Mouse (Mus musculus): Measurements from ENCODE around the gene Pus3. TPM values are rescaled to one million over a fixed set of nuclear protein-coding genes. Genes with fewer than 3 reads are reported as not detected.

Pus3 gene
- 10 to 100 TPM; 10.7 to 12.8 (median 12.2) TPM for total RNA-seq (2022)

DNA sequence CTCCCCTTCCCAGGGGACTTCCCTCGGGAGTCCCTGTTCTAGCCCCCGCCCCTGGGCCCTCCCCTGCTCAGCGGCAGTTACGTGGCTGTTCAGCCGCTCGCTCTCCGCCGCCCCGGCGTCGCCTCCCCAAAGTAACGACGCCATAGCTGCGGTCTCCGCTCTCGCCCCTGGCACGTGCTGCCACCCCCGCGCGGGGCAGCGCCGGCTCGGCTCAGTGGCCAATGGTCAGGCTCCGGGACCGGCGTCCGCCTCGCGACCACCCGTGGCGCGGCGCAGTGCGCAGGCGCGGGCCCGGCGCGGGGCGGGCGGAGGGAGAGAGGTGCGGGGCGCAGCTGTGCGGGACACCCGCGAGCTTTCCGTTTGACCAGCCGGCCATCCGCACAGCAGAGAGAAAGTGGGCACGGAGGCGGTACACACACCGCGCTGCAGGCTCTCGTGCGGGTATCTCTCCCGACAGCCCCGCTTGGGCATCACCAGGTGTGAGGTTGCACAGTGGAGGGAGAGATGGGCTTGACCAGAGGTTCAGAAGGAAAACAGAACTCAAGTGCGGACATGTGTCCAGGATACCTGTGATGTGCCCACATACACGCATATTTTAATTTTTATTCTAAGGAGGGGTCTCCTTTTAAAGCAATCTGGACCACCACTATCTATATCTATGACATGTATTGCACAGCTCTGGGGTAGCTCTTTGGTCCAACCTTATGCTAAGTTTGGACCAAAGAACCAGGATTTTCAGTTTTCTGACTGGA, at the start of gene Pus3, which contains the start of gene Ddx25:
Gene Pus3 (plus strand): TSS at position 339 of the 752 bp plus-strand sequence.
Gene Ddx25 (minus strand): TSS at position 272 of the 752 bp plus-strand sequence.
- DNase-seq (ENCODE audit: low spot score in 2 of 2): peak; percentile 56 to 69

DNA sequence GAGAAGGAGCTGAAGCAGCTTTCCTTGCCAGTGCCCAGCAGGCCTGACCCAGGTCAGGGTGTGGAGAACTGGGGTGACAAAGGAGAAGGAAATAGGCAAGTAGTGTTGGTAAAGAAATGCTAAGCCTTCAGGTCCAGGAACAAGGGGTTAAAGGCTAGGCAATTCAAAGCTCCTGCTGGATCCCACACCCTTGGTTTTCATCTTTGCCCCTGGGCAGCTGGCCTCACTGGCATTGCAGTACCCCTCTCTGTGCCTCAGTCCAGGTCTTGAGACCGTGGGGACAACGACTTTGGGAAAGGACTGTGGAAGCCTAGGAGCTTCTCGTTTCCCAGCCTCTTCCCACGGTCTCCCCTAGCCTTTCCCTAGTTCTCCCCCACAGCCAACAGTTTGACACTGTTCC, 44.5 kb upstream of the Pus3 start:
- no peak for DNase-seq (ENCODE audit: low spot score in 2 of 2)

DNA sequence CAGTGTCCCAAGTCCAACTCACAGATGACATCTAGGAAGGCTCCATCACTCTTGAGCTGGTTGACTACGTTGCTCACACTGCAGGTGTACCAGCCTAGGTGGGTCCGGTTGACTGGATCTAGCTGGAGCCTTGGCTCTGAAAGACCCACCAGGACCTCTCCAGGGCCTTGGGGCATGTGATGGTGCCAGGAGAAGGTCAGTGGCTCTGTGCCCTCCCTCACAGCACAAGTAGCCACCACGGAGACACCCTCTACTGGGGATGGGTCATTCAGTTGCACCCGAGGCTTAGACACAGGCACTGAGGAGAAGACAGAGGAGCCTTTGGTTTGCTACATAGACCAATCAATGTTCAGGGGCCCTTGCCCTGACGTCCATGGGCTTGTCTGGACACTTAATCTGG, 42.2 kb upstream of the Pus3 start:
- DNase-seq (ENCODE audit: low spot score in 2 of 2): no peak

DNA sequence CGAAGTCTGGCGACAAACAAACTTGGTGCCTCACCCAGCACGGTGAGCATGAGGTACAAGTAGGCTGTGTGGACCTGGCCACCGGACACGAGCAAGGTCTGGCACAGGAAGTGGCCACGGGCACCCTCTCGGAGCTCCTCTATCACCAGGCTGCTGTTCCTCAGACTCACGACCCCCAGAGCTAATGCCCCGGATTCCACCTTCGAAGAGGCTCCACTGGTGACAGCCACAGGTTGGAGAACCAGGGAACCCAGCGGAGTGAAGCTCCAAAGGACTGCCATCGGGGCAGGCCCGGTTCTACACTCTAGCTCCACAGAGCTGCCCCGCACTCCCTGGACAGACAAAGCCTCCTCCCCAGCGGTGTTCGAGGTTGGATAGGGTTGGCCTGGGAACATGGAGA, 41.7 kb upstream of the Pus3 start:
- no peak for DNase-seq (ENCODE audit: low spot score in 2 of 2)

DNA sequence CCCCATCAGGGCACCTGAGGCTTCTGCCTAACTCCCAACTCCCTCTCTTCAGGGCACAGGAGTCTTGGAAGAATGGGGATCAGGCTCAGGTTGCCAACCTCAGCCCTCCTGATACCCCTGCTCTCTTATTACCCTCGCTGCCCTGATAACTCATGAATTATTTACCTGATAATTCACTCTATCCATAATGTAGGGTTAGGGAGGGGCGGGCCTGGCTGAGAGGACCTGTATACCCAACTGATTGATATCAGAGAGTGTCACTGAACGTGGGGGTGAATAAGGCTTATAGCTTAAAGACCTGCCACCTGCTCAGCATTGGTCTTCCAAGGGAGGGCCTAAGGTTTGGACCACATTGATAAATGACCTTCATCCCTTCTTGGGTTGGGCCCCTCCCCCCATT, 40.2 kb upstream of the Pus3 start, which contains the start of gene Gm1113:
Gene Gm1113 (minus strand): TSS at position 101 of the 400 bp plus-strand sequence.
- no peak for DNase-seq (ENCODE audit: low spot score in 2 of 2)

DNA sequence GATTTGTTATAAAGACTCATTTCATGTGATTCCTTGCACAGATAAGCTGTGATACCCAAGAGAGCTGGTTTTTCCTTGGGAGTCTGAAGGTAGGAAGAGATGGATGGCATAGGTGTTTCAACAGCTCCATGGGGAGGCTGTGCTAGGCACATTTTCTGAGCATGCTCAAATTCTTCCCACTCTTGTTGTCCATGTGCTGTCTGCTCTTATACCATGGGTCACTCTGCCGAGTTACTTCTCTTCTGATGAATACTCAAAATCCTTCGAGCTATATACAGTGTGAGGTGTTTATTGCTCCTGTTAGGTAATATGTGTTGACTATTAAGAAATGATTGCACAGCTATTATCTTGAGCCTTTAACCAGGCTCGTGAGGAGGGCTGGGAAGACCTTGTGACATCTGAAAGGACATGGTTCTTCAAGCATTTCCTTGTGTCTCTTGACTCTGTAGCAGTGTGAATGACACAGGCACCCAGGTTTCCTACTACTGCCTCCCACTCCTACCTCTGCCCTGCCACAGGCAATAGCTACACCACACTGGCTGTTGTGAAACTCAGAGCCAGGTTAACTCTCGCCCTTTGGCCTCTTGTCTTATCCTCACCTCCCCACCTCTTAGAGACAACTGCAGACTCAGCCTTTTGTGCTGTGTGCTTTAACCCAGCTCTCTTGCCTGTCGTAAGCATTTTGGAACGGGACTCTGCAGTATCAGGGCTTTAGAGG, 37.6 kb upstream of the Pus3 start:
- DNase-seq (ENCODE audit: low spot score in 2 of 2): no peak

DNA sequence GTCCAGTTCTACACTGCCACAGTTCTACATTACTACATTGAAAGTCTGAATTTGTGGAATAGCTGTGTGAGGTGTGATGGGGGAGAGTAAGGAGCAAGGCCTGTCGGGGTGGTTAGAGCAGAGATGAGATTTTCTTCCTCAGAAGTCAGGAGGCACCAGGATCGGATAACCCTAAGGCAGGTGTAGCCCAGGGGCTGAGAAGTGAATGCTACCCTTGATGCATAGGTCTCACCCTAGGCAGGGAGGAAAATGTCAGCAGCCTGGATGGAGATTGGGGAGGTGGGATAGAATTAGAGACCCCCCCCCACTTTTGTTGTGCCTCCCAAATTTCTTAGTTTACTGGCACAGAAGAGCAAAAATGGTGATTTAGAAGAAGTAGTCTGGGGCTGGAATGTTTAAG, 36.2 kb upstream of the Pus3 start:
- DNase-seq (ENCODE audit: low spot score in 2 of 2): no peak

DNA sequence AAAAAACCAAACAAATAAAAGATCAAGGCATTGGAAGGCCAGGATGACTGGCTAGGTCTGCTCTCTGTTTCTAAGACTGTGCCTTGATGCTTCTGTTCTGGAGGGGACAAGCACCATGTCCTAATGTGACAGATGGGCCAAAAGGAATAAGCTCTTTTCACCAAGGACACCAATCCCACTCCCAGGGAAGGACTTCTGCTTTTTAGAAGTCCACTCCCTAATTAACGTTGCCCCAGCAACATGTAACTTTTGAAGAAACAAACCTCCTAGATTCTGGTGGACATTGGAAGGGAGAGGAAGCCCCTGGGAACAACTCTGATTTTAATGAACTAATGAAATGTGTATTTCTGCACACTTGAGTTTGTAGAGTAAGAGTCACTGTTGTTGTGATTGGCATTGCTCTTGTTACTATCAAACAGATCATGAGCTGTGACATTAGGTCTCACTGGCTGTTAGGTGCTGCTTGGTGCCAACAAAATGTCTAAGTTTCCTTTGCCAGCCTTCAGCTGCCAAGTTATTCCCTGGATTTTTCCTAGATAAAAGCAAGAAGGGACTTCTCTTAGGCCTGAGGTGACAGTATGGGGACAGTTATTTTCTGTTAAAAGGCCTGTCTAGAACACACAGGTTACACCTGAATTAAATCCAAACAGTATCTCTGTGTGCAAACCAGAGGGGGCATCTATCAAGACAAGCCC, 35.4 kb upstream of the Pus3 start:
- DNase-seq (ENCODE audit: low spot score in 2 of 2): no peak

DNA sequence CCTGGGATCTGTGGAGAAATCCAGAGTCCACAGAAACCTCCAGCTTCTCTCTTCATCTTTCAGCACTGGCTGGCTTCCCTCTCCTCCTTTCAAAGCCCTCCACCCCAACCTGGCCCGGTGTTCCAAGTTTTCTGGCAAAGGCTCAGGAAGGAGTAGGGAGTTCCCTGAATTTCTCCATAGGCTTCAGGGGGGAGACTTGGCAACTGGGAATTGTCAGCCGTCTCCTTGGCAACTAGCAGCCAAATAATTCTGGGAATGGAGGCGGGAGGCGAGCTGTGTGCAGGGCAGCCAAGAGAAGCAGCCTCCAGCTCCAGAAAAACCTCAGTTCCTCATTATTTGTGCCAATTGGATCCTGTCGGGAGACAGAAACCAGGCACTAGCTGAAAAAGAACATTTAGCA, 34.9 kb upstream of the Pus3 start:
- DNase-seq (ENCODE audit: low spot score in 2 of 2): peak; percentile 68 to 69

DNA sequence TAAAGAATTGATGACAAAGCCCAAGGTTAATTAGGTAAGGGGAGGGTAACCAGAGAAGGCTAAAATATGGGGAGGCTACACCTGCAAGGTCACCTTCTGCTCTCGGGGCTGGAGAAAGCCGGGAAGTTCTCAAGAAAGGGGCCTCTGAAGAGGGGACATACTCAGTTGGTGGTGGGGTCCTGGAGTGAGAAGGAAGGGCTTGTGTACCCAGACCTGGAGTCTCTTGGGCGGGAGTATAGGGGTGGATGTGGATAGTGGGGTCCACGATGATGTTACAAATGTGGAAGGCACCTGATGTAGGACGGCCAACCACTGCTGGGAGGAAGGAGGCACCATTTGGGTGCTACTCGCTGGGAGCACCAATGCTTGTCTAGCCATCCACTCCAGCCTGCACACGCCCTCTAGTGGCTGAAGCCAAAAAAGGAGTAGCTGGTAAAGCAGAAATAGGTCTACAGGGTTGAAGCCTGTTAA, 34.4 kb upstream of the Pus3 start:
- peak; percentile 69 to 79 for DNase-seq (ENCODE audit: low spot score in 2 of 2)

DNA sequence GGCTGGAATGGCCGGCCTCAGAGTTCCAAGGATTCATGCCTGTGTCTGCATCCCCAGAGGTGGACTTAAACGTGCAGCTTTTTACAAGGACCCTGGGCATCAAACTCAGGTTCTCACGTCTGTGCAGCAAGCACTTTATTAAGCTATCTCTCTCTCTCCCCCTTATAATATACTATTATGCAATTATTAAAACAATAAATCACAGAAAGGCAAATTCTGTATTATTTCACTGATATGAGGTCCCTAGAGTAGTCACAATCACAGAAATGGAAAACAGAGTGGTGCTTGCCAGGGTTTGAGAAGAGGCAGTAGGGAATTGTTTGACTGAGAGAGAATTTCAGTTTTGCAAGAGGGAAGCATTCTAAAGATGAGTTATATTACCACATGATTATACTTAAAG, 29.3 kb upstream of the Pus3 start:
- DNase-seq (ENCODE audit: low spot score in 2 of 2): no peak

DNA sequence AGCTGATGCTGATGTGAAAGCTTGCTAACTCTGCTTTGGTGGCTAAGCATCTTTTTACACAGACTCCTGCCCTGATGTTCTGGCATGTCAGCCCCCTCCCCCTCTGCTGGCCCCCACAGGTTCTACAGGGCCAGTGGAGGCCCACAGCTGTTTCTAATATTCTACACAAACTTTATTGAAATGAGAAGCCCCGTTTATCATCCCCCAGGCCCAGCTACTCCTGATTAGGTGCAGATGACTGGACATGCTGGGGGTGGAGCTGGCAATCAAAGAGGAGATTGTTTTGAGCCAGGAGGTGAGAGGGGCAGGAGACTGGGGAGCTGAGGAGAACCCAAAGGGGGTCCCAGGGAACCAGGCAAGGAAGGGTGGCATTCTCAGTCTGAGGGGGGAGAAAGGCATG, 28.6 kb upstream of the Pus3 start:
- DNase-seq (ENCODE audit: low spot score in 2 of 2): no peak

DNA sequence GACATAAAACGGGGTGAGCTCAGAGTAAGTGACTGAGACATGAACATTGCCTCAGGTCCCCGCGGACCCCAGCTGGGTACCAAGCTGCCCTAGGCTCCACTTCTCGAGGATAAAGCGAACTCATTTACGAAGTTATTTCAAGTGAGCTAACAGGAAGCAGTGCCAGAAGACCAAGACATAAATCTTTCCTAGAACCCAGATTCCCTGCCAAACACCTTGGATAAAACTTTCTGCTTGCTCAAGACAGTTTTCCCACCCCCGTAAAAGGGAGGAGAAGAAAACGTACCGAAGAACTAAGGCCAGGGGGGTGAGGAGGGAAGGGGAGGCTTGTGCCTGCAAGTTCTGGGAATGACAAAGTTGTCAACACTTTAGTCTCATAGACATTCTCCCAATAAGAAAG, 25.1 kb upstream of the Pus3 start:
- no peak for DNase-seq (ENCODE audit: low spot score in 2 of 2)

DNA sequence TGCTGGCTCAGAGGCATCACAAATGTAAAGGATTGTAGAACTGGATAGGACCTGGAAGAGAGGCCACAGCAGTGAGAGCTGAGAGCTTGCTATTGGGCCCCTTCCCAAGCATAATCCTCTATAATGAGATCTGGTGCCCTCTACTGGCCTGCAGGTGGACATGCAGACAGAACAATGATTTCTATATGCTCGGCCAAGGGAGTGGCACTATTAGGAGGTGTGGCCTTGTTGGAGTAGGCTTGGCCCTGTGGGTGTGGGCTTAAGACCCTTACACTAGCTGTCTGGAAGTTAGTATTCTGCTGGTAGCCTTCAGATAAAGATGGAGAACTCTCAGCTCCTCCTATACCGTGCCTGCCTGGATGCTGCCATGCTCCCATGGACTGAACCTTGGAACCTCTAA, 23.3 kb upstream of the Pus3 start:
- DNase-seq (ENCODE audit: low spot score in 2 of 2): peak; percentile 38 to 42

DNA sequence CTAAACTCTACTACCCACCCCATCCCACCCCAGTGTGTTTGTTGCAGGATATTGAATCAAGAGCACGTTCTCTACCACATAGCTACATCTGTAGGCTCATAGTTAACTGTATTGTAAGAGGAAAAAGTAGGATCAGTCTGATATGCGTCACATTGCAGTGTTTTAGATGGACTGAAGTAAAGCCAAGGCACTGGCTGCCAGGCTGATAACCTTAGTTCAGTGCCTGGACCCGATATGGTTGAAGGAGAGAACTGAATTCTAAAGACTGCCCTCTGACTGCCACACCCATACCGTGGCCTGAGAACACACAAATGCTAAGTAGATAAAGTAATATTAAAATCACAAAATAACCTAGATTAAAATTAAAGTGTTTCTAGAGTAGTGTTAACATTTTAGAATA, 22.5 kb upstream of the Pus3 start:
- DNase-seq (ENCODE audit: low spot score in 2 of 2): no peak

DNA sequence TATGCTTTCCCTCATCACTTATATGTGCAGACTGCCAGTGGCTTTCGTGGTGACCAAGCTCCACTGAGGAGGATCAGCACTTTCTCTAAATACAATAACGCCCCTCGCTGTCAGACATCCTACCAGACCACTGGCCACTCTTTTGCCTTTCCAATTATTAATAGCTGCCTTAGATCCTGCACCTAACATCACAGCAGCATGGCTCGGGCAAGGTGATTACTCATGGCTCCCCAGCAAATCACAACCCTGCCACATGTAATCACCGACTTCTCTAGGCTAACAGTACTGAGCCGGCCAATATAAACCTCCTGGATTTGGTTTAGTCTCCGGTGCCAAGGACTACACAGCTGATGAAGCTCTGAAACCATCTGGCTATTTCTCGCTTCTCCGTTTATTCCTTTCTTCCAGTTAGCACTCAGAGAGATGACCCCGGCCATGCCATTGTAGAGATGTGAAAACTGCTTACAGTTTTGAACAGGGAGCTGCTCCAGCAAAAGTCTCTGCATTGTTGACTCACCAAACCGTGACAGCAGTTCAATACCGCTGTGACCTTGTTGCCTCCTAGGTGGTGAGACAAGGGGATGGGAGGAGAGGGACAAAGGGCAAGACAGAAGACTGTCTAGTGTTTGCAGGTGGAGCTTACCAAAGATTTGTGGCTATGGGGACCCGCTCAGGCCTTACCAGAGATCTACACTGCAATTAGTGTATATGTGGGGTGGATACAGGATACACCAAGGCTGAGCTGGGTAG, 19.2 kb upstream of the Pus3 start:
- DNase-seq (ENCODE audit: low spot score in 2 of 2): no peak

DNA sequence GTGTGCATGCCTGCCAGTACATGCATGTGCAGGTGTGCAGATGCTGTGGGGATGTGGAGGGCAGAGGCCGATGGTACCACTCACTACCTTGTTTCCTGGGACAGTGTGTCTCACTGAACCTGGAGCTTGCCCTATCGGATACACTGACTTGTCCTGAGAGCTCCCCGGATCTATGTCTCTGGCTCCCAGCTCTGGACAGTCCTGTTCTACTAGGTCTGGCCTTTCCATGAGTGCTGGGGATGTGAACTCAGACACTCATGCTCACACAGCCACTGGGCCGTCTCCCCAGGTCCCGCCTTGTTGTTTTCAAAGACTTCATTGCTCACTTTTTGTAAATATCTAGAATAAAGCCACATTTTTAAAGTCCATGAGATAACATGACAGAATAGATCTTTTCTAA, 17.4 kb upstream of the Pus3 start:
- no peak for DNase-seq (ENCODE audit: low spot score in 2 of 2)

DNA sequence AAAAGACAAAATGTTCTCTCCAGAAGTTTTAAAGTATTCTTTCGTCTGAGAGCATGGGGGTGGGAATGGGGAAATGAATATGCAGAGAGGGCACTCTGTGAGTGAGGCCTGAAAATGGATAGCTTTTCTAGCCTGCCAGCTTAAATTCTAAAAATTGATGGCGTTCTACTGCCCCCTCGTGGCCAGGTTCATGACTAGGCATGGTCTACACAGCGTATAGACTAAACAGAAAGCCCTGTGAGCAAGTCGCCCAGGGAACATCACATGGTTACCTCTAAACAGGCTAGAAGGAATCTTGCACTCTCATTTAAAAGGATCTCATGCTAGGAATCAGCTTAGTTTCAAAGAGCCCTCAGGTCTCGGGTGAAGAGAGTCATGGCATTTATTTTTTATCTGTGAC, 16.9 kb upstream of the Pus3 start:
- peak; percentile 49 to 82 for DNase-seq (ENCODE audit: low spot score in 2 of 2)

DNA sequence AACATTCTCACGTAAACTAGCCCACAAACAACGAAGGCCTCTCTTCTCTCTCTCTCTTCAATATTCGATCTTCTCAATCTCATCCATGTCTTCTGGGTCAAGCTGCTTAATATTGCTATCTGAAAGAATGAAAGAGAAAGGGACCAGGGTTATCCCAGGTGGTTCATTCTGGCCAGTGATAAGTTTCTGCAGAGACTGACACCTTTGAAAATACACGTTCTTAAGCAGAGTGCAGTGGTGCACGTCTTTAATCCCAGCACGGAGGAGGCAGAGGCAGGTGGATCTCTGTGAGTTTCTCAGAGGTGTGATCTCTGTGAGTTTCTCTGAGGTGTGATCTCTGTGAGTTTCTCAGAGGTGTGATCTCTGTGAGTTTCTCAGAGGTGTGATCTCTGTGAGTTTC, 16.5 kb upstream of the Pus3 start:
- no peak for DNase-seq (ENCODE audit: low spot score in 2 of 2)

DNA sequence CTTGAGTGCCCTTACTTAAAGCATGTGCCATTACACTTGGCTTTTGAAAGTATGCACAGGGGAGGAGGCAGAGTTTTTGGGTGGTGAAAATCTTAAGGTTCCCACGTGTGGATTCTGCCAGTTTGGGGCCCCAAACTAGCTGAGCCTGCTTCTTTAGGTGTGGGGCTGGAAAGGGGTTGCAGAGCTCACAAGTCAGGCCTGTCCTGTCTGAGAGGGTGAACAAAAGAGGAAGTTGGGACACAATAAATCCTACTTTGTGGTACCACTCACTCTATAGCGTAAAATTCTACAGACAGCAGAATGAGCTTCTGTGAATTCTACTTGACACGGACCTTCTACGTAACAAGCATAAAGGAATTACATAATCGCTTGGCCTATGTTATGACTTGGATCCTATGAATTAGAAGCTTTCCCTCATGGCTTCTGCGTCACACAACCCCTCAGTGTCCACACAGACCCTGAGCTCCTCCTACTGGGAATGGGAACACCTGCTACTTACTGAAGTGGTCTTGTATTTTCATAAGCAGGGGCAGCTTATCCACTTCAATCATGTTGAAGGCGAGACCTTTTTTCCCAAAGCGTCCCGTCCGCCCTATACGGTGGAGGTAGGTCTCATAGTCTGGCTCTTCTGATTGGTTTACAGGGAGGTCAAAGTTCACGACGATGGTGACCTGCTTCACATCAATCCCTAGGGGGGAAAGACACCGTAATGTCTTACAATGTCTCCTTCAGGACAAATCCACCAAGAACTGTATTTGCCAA, 15.1 kb upstream of the Pus3 start:
- DNase-seq (ENCODE audit: low spot score in 2 of 2): no peak

DNA sequence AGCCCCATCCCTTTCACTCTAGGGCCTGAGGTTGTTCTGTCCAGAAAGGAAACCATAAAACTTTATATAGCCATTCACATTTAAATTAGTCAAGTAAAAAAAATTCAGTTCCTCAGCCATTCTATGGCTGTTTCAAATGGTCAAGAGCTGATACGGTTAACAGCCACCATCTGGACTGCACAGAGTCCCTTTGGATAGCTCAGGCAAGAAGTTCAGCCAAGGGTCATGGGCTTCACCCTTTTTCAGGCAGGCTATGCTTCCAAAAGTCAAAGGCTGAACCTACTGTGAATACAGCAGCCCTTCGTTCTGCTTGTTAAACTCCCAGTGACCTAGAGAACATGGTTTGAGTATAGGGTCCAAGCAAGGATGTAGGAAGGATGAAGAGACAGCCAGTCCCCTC, 13.7 kb upstream of the Pus3 start:
- no peak for DNase-seq (ENCODE audit: low spot score in 2 of 2)

Measured in layer of hippocampus, adult 8-10 months (tissue).